Mouse (Mus musculus) layer of hippocampus, adult 11-12 months (tissue): ENCODE data around the gene Max.

Experiments
- DNase-seq: peaks from one replicate; pipeline ENCODE4 v3.0.0; 2022; ENCODE audit warnings: low spot score

Max gene

GRCm38 (mm10) chr12:76920398-76920797 lies 41.6 kb downstream of the Max start:
- DNase-seq = no peak

- no peak for DNase-seq
Observed at GRCm38 (mm10) chr12:76918855-76919254, 43.1 kb downstream of the Max start.

GRCm38 (mm10) chr12:76918113-76918512 lies 43.9 kb downstream of the Max start:
- no peak for DNase-seq

- DNase-seq = no peak
Observed at GRCm38 (mm10) chr12:76916163-76916562, 45.8 kb downstream of the Max start.

- no peak for DNase-seq
Observed at GRCm38 (mm10) chr12:76912193-76912592, 49.8 kb downstream of the Max start.

GRCm38 (mm10) chr12:76911171-76911726 lies 50.8 kb downstream of the Max start:
- DNase-seq = no peak

- no peak for DNase-seq
Observed at GRCm38 (mm10) chr12:76910258-76910940, 51.6 kb downstream of the Max start.

GRCm38 (mm10) chr12:76909218-76909617 lies 52.8 kb downstream of the Max start:
- no peak for DNase-seq

GRCm38 (mm10) chr12:76906278-76906677 lies 55.7 kb downstream of the Max start:
- DNase-seq = no peak

GRCm38 (mm10) chr12:76901508-76902294 lies 60.3 kb downstream of the Max start:
- DNase-seq = no peak

GRCm38 (mm10) chr12:76899261-76899975 lies 62.6 kb downstream of the Max start:
- no peak for DNase-seq

- no peak for DNase-seq
Observed at GRCm38 (mm10) chr12:76898141-76898540, 63.9 kb downstream of the Max start.

GRCm38 (mm10) chr12:76897006-76897405 lies 65.0 kb downstream of the Max start:
- no peak for DNase-seq

- no peak for DNase-seq
Observed at GRCm38 (mm10) chr12:76896566-76896965, 65.4 kb downstream of the Max start.

- DNase-seq = no peak
Observed at GRCm38 (mm10) chr12:76895777-76896176, 66.2 kb downstream of the Max start.

GRCm38 (mm10) chr12:76894792-76895559 lies 67.0 kb downstream of the Max start:
- no peak for DNase-seq

- DNase-seq = no peak
Observed at GRCm38 (mm10) chr12:76892910-76893695, 68.9 kb downstream of the Max start.

GRCm38 (mm10) chr12:76891160-76891559 lies 70.8 kb downstream of the Max start:
- no peak for DNase-seq

- no peak for DNase-seq
Observed at GRCm38 (mm10) chr12:76889404-76890184, 72.4 kb downstream of the Max start.

GRCm38 (mm10) chr12:76887941-76888340 lies 74.1 kb downstream of the Max start:
- no peak for DNase-seq
